Comparison of ENCODE assay signal across 7 mouse cellular contexts in the genomic region with DNA sequence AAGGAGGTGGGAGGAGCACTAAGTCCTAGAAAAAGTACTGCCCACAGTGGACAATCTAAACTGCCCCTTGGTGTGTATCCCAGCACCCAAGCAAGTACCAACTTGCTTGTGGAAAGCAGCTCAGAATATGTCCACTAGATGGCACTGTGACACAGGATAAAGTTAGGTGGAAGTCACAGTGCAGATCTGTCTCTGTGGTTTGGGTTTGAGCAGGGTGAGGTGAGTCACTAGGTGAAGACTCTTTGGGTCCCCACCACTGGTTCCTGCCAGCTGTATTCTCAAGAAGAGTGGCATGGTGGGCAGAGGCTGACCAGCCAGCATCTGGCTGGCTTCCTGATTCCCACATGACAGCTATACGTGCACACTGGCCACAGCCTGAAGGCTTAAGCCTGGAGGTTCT. TPM values are rescaled to one million over a fixed set of nuclear protein-coding genes. Genes with fewer than 3 reads are reported as not detected.
DNase-seq lines count a peak whose midpoint lies in the region; ATAC-seq lines count a peak whose summit lies in the region.

No protein-coding gene starts in this region.

- peak; percentile 81 for DNase-seq in adrenal gland, adult 2 months
- peak; percentile 90 for DNase-seq in embryo, embryonic 10.5 days (ENCODE audit: low spot score)
- peak; percentile 83 to 88 for DNase-seq in left cerebral cortex, postnatal 25 days (ENCODE audit: low spot score in 2 of 2)
- DNase-seq in midbrain, embryonic 10.5 days (ENCODE audit: low spot score), result peak; percentile 58
- peak; percentile 49 to 50 for DNase-seq in right cerebral cortex, postnatal 36 days (ENCODE audit: low spot score in 2 of 2)

- H3K4me2 ChIP-seq in intestine, embryonic 16.5 days (ENCODE audit: low read depth, low read length), result no peak overlapping the region

- no peak overlapping the region for H3K4me3 ChIP-seq in intestine, embryonic 16.5 days (ENCODE audit: low read length)
- no peak overlapping the region for H3K4me3 ChIP-seq in midbrain, embryonic 10.5 days

- H3K9ac ChIP-seq in intestine, embryonic 16.5 days (ENCODE audit: low read depth, low read length), result no peak overlapping the region

- ATAC-seq in granulocyte monocyte progenitor cell, adult 5-6 weeks (replicated peaks; ENCODE audit: poor library complexity, severe bottlenecking), result peak; percentile 80
- ATAC-seq in intestine, embryonic 16.5 days, result peak; percentile 50

- 0 out of 2 replicates have a peak overlapping the region, but pooled peaks have one; percentile 48 for H3K27ac ChIP-seq in intestine, embryonic 16.5 days (ENCODE audit: low read length)
- H3K27ac ChIP-seq in midbrain, embryonic 10.5 days (replicated peaks), result no peak overlapping the region

- intact Hi-C loops in left cerebral cortex, postnatal 25 days (cut with DNase I), result loop anchor here (1.0 to 2.0 kb wide), 3 partner anchors 42 to 248 kb away; no protein-coding TSS in a partner anchor

- H3K4me1 ChIP-seq in intestine, embryonic 16.5 days (ENCODE audit: control insufficient read depth, insufficient read depth, low read length), result peaks cover 16% of the 10 kb centered on the region
- H3K4me1 ChIP-seq in midbrain, embryonic 10.5 days, result peaks cover 34% of the 10 kb centered on the region

- WGBS in intestine, embryonic 16.5 days, result 55% methylated on average over 1 of the region's 1 CpGs
- 93% methylated on average over 1 of the region's 1 CpGs for WGBS in midbrain, embryonic 10.5 days

- no peaks in the 10 kb centered on the region for H3K27me3 ChIP-seq in intestine, embryonic 16.5 days (replicated peaks; ENCODE audit: control insufficient read depth, insufficient read depth, low read length)
- no peaks in the 10 kb centered on the region for H3K27me3 ChIP-seq in midbrain, embryonic 10.5 days (ENCODE audit: low read depth, poor library complexity, severe bottlenecking)

- no peaks in the 10 kb centered on the region for H3K9me3 ChIP-seq in intestine, embryonic 16.5 days (ENCODE audit: control insufficient read depth, low read length)
- no peaks in the 10 kb centered on the region for H3K9me3 ChIP-seq in midbrain, embryonic 10.5 days (replicated peaks)

- H3K36me3 ChIP-seq in intestine, embryonic 16.5 days (ENCODE audit: control insufficient read depth, insufficient read depth, low read length), result peaks cover 29% of the 10 kb centered on the region
- H3K36me3 ChIP-seq in midbrain, embryonic 10.5 days, result peaks cover 60% of the 10 kb centered on the region

RNA-seq across cellular contexts. Expression of a gene that starts 16.5 kb away (rescaled TPM):
- 1 to 10 TPM; 1.9 to 4.2 TPM for total RNA-seq in adrenal gland, adult 2 months (2021)
- polyA plus RNA-seq in adrenal gland, adult 2 months (2012; rRNA removed), result 6.6 and 10.8 TPM in 2 replicates
- total RNA-seq in granulocyte monocyte progenitor cell, adult 5-6 weeks (2014; fragmentation: Nextera tagmentation), result 2.7 TPM in 1 of 2 replicates, not detected in the other
- total RNA-seq in granulocyte monocyte progenitor cell, adult 5-6 weeks (2017), result not detected in 2 replicates
- polyA plus RNA-seq in intestine, embryonic 16.5 days (2015; fragmentation: Nextera tagmentation; extraction: Ambion mirVana), result 3.2 and 3.8 TPM in 2 replicates
- total RNA-seq in left cerebral cortex, postnatal 25 days (2021), result 10 to 100 TPM; 21.6 to 23.7 TPM
- polyA plus RNA-seq in midbrain, embryonic 10.5 days (2016; fragmentation: Nextera tagmentation; extraction: Ambion mirVana), result 4.2 and 5.9 TPM in 2 replicates

RNA-seq across cellular contexts. Expression of a gene that starts 16.7 kb away (rescaled TPM):
- total RNA-seq in adrenal gland, adult 2 months (2021), result 100 to 1,000 TPM; 160 to 215 TPM
- 83.3 and 99.4 TPM in 2 replicates for polyA plus RNA-seq in adrenal gland, adult 2 months (2012; rRNA removed)
- total RNA-seq in granulocyte monocyte progenitor cell, adult 5-6 weeks (2014; fragmentation: Nextera tagmentation), result 76.7 and 98.5 TPM in 2 replicates
- total RNA-seq in granulocyte monocyte progenitor cell, adult 5-6 weeks (2017), result 107 and 110 TPM in 2 replicates
- polyA plus RNA-seq in intestine, embryonic 16.5 days (2015; fragmentation: Nextera tagmentation; extraction: Ambion mirVana), result 233 and 243 TPM in 2 replicates
- total RNA-seq in left cerebral cortex, postnatal 25 days (2021), result 100 to 1,000 TPM; 153 to 154 TPM
- polyA plus RNA-seq in midbrain, embryonic 10.5 days (2016; fragmentation: Nextera tagmentation; extraction: Ambion mirVana), result 173 and 174 TPM in 2 replicates

RNA-seq across cellular contexts. Expression of a gene that starts 17.0 kb away (rescaled TPM):
- total RNA-seq in adrenal gland, adult 2 months (2021), result under 1 TPM; 0.35 to 0.66 TPM
- polyA plus RNA-seq in adrenal gland, adult 2 months (2012; rRNA removed), result 1.3 and 2.0 TPM in 2 replicates
- total RNA-seq in granulocyte monocyte progenitor cell, adult 5-6 weeks (2014; fragmentation: Nextera tagmentation), result 0.73 TPM in 1 of 2 replicates, not detected in the other
- total RNA-seq in granulocyte monocyte progenitor cell, adult 5-6 weeks (2017), result 1.5 and 2.5 TPM in 2 replicates
- polyA plus RNA-seq in intestine, embryonic 16.5 days (2015; fragmentation: Nextera tagmentation; extraction: Ambion mirVana), result 2.8 TPM in 2 replicates
- under 1 TPM; 0.53 to 0.66 TPM for total RNA-seq in left cerebral cortex, postnatal 25 days (2021)
- polyA plus RNA-seq in midbrain, embryonic 10.5 days (2016; fragmentation: Nextera tagmentation; extraction: Ambion mirVana), result 5.2 and 5.4 TPM in 2 replicates

RNA-seq across cellular contexts. Expression of a gene that starts 31.5 kb away (rescaled TPM):
- total RNA-seq in adrenal gland, adult 2 months (2021), result under 1 TPM; 0.07 to 0.09 TPM
- 0.39 and 1.1 TPM in 2 replicates for polyA plus RNA-seq in adrenal gland, adult 2 months (2012; rRNA removed)
- total RNA-seq in granulocyte monocyte progenitor cell, adult 5-6 weeks (2014; fragmentation: Nextera tagmentation), result not detected in 2 replicates
- total RNA-seq in granulocyte monocyte progenitor cell, adult 5-6 weeks (2017), result not detected in 2 replicates
- polyA plus RNA-seq in intestine, embryonic 16.5 days (2015; fragmentation: Nextera tagmentation; extraction: Ambion mirVana), result 0.51 and 0.53 TPM in 2 replicates
- total RNA-seq in left cerebral cortex, postnatal 25 days (2021), result 1 to 10 TPM in 1 of 2 experiments, under 1 TPM in 1; 0.76 to 1.1 TPM
- 0.47 TPM in 2 replicates for polyA plus RNA-seq in midbrain, embryonic 10.5 days (2016; fragmentation: Nextera tagmentation; extraction: Ambion mirVana)

Comparison
In these comparisons a context has a peak if more than half of its experiments do, and no peak if none do; other contexts are left out.
1. RNA of a gene that starts 16.5 kb away (total RNA-seq): 21.6 to 23.7 TPM in left cerebral cortex, postnatal 25 days; 1.9 to 4.2 TPM in adrenal gland, adult 2 months and 2.7 TPM in granulocyte monocyte progenitor cell, adult 5-6 weeks; every median in the first group is over 4 times any median in the second.
2. Peak in every context shown above with its lines, with median percentiles within 50 percentile points of each other: DNase-seq.